Mouse (Mus musculus): ENCODE measurements around the gene Lpin1. TPM values are rescaled to one million over a fixed set of nuclear protein-coding genes. Genes with fewer than 3 reads are reported as not detected.
A peak's percentile ranks its signal among the peaks of the same experiment; 100 is the strongest.

The Lpin1 gene
- polyA plus RNA-seq, 1 experiment from 2014 or later: 14.3 TPM

GRCm38 (mm10) chr12:16635816-16636215 is 25.1 kb upstream of the Lpin1 start:
- DNase-seq (no peak), ATAC-seq (no peak)
- Histone ChIP-seq H3K9me3 (ENCODE audit: low read length) (no peaks in the 10 kb centered on the region), H3K27ac (ENCODE audit: low read depth) (no peak overlapping the region), H3K4me1 (ENCODE audit: insufficient read depth) (no peaks in the 10 kb centered on the region), H3K9ac (replicated peaks) (no peak overlapping the region), H3K36me3 (replicated peaks; ENCODE audit: insufficient read depth, low read length) (no peaks in the 10 kb centered on the region), H3K4me2 (ENCODE audit: low read depth, low read length) (no peak overlapping the region), H3K4me3 (ENCODE audit: low read depth, low read length) (no peak overlapping the region), H3K27me3 (ENCODE audit: insufficient read depth, low read length) (no peaks in the 10 kb centered on the region)
- WGBS (ENCODE audit: insufficient replicate concordance): 67% methylated on average over 6 of the region's 6 CpGs
- TF ChIP-seq CTCF (IDR thresholded peaks at IDR 0.05; ENCODE audit: low read depth): no peak

- no peak overlapping the region for H3K4me2 ChIP-seq (ENCODE audit: low read depth, low read length)
- peak overlapping the region; percentile 75 for H3K27ac ChIP-seq (ENCODE audit: low read depth)
- peak; percentile 68 for DNase-seq
- no peaks in the 10 kb centered on the region for H3K27me3 ChIP-seq (ENCODE audit: insufficient read depth, low read length)
- no peak overlapping the region for H3K9ac ChIP-seq (replicated peaks)
- peak; percentile 54 for ATAC-seq
- H3K4me1 ChIP-seq (ENCODE audit: insufficient read depth): peaks cover 3% of the 10 kb centered on the region; the same call in 1 of the 2 replicates
- no peak for TF ChIP-seq EP300 (IDR thresholded peaks at IDR 0.05; ENCODE audit: low read depth)
- TF ChIP-seq CTCF (IDR thresholded peaks at IDR 0.05; ENCODE audit: low read depth): peak; percentile 80
- WGBS (ENCODE audit: insufficient replicate concordance): 31% methylated on average over 14 of the region's 14 CpGs
- no peaks in the 10 kb centered on the region for H3K36me3 ChIP-seq (replicated peaks; ENCODE audit: insufficient read depth, low read length)
- H3K4me3 ChIP-seq (ENCODE audit: low read depth, low read length): no peak overlapping the region
- H3K9me3 ChIP-seq (ENCODE audit: low read length): no peaks in the 10 kb centered on the region
These were observed 23.5 kb upstream of the Lpin1 start for GRCm38 (mm10) chr12:16634075-16634813.

GRCm38 (mm10) chr12:16633235-16633634 is 22.5 kb upstream of the Lpin1 start:
- WGBS (ENCODE audit: insufficient replicate concordance): 58% methylated on average over 6 of the region's 6 CpGs
- ATAC-seq: peak; percentile 61

GRCm38 (mm10) chr12:16631423-16631822 is 20.7 kb upstream of the Lpin1 start:
- Histone ChIP-seq H3K4me1 (ENCODE audit: insufficient read depth) (peaks cover 3% of the 10 kb centered on the region; the same call in 1 of the 2 replicates), H3K9me3 (ENCODE audit: low read length) (no peaks in the 10 kb centered on the region), H3K4me2 (ENCODE audit: low read depth, low read length) (no peak overlapping the region), H3K4me3 (ENCODE audit: low read depth, low read length) (no peak overlapping the region), H3K27ac (ENCODE audit: low read depth) (peak overlapping the region; percentile 83), H3K36me3 (replicated peaks; ENCODE audit: insufficient read depth, low read length) (no peaks in the 10 kb centered on the region), H3K27me3 (ENCODE audit: insufficient read depth, low read length) (no peaks in the 10 kb centered on the region), H3K9ac (replicated peaks) (no peak overlapping the region)
- DNase-seq: no peak
- ATAC-seq: no peak
- no peak for TF ChIP-seq CTCF (IDR thresholded peaks at IDR 0.05; ENCODE audit: low read depth)
- TF ChIP-seq EP300 (IDR thresholded peaks at IDR 0.05; ENCODE audit: low read depth): no peak
- 35% methylated on average over 2 of the region's 2 CpGs for WGBS (ENCODE audit: insufficient replicate concordance)

More at GRCm38 (mm10) chr12:16633235-16633634, 22.5 kb upstream of the Lpin1 start:
- peak; percentile 39 for DNase-seq
- H3K4me1 ChIP-seq (ENCODE audit: insufficient read depth): peaks cover 3% of the 10 kb centered on the region; the same call in 1 of the 2 replicates
- no peak overlapping the region for H3K4me3 ChIP-seq (ENCODE audit: low read depth, low read length)
- H3K9me3 ChIP-seq (ENCODE audit: low read length): no peaks in the 10 kb centered on the region
- no peak overlapping the region for H3K4me2 ChIP-seq (ENCODE audit: low read depth, low read length)
- TF ChIP-seq EP300 (IDR thresholded peaks at IDR 0.05; ENCODE audit: low read depth): peak; percentile 53; the same call in 1 of the 2 replicates
- TF ChIP-seq CTCF (IDR thresholded peaks at IDR 0.05; ENCODE audit: low read depth): no peak
- no peaks in the 10 kb centered on the region for H3K27me3 ChIP-seq (ENCODE audit: insufficient read depth, low read length)
- peak overlapping the region; percentile 75 for H3K27ac ChIP-seq (ENCODE audit: low read depth)
- no peak overlapping the region for H3K9ac ChIP-seq (replicated peaks)
- H3K36me3 ChIP-seq (replicated peaks; ENCODE audit: insufficient read depth, low read length): no peaks in the 10 kb centered on the region

- ATAC-seq (no peak), DNase-seq (no peak)
- TF ChIP-seq CTCF (IDR thresholded peaks at IDR 0.05; ENCODE audit: low read depth) (no peak), EP300 (IDR thresholded peaks at IDR 0.05; ENCODE audit: low read depth) (no peak)
- no peaks in the 10 kb centered on the region for H3K36me3 ChIP-seq (replicated peaks; ENCODE audit: insufficient read depth, low read length)
- H3K27ac ChIP-seq (ENCODE audit: low read depth): peak overlapping the region; percentile 83
- H3K4me2 ChIP-seq (ENCODE audit: low read depth, low read length): no peak overlapping the region
- no peaks in the 10 kb centered on the region for H3K27me3 ChIP-seq (ENCODE audit: insufficient read depth, low read length)
- no peaks in the 10 kb centered on the region for H3K9me3 ChIP-seq (ENCODE audit: low read length)
- no peak overlapping the region for H3K4me3 ChIP-seq (ENCODE audit: low read depth, low read length)
- H3K9ac ChIP-seq (replicated peaks): no peak overlapping the region
- peaks cover 3% of the 10 kb centered on the region; the same call in 1 of the 2 replicates for H3K4me1 ChIP-seq (ENCODE audit: insufficient read depth)
- 79% methylated on average over 1 of the region's 1 CpGs for WGBS (ENCODE audit: insufficient replicate concordance)
These were observed 20.1 kb upstream of the Lpin1 start for GRCm38 (mm10) chr12:16630866-16631185.

- no peaks in the 10 kb centered on the region for H3K36me3 ChIP-seq (replicated peaks; ENCODE audit: insufficient read depth, low read length)
- DNase-seq (peak; percentile 73), ATAC-seq (peak; percentile 80)
- WGBS (ENCODE audit: insufficient replicate concordance): 32% methylated on average over 7 of the region's 7 CpGs
- peaks cover 3% of the 10 kb centered on the region; the same call in 1 of the 2 replicates for H3K4me1 ChIP-seq (ENCODE audit: insufficient read depth)
- peak overlapping the region; percentile 83 for H3K27ac ChIP-seq (ENCODE audit: low read depth)
- H3K9me3 ChIP-seq (ENCODE audit: low read length): no peaks in the 10 kb centered on the region
- no peak overlapping the region for H3K9ac ChIP-seq (replicated peaks)
- H3K4me3 ChIP-seq (ENCODE audit: low read depth, low read length): no peak overlapping the region
- no peaks in the 10 kb centered on the region for H3K27me3 ChIP-seq (ENCODE audit: insufficient read depth, low read length)
- TF ChIP-seq CTCF (IDR thresholded peaks at IDR 0.05; ENCODE audit: low read depth): no peak
- peak; percentile 84 for TF ChIP-seq EP300 (IDR thresholded peaks at IDR 0.05; ENCODE audit: low read depth)
- no peak overlapping the region for H3K4me2 ChIP-seq (ENCODE audit: low read depth, low read length)
These were observed 19.5 kb upstream of the Lpin1 start for GRCm38 (mm10) chr12:16630152-16630865.

All from liver, postnatal 0 days (tissue).